Mouse (Mus musculus) fibroblast of lung, adult 2 months (primary cell): ENCODE measurements around the gene Gm11214.

Source experiments
- DNase-seq: peaks from one replicate; pipeline ENCODE4 v3.0.0-alpha.2; 2011; ENCODE audit warnings: low read depth

Gm11214 gene

DNA sequence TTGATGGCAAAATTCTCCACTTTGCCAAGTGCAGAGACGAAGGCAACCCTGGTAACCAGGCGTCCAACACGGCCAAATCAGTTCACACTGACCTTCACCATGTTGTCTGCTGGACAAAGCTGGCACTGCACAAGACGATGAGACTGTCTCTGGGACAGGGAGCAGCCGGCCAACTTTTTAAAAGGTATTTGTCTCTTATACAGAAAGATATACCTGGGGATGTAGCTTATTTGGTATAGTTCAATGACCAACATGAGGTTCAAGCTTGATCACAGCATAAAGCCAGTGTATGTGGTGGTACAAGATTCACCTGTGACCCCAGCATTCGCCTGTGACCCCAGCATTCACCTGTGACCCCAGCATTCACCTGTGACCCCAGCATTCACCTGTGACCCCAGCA lies at the start of gene Gm11214:
Gm11214 (minus strand) TSS at position 101 of the 400 bp plus-strand sequence.
- DNase-seq = no peak

DNA sequence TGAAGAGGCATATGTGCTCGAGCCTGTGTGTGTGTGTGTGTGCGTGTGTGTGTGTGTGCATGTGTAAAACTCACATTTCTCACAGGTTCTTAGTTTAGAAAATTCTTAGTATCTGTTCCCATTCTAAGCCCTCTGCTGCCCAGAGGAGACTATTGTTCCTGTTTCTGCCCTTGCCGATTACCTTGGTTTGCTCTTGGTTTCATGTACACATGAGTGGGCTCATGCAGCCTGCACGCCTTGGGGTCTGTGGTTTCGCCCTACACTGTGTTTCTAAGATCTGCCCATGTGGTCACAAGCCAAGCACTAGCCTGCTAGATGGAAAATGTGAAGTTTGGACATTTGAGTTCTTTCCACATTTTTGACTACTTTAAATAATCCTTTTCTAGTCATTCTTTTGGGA lies 48.7 kb upstream of the Gm11214 start:
- no peak for DNase-seq

- no peak for DNase-seq
Observed at GRCm38 (mm10) chr4:63710431-63711220, 47.4 kb upstream of the Gm11214 start.

- no peak for DNase-seq
Observed at GRCm38 (mm10) chr4:63706279-63706971, 43.2 kb upstream of the Gm11214 start.

DNA sequence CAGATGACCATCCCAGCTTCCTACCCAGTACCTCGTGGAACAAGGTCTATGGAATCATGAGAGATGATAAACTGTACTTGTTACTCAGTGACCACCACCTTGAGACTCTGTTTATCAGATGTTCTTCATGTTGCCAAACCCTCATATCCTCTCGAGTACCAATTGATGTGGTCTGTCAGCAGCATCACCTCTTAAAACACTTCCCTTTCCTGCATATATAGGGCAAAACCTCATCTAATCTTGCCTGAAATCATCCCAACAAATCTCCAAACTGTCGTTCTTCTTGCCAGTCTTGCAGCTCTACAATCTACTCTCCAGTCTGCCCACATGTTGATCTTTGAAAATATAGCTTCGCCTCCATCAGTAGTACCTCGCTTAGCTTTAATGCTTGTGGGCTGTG lies 41.1 kb upstream of the Gm11214 start:
- no peak for DNase-seq

DNA sequence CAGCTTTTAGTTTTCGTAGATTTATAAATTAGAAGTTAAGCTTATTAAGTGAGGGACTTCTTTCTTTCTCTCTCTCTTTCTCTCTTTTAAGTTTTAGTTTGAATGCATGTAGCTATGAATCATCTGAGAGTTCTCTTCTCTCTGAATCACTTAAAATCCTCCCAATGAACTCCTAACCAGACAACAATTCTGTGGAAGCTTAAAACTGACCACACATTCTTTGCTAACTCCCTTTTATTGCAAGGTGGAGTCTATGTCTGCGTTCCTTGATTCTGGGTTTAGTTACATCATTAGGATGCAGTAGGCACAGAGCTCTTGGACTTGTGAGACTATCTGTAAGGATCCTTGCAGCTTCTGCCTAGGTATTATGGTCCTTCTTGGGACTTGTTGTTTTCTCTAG lies 40.5 kb upstream of the Gm11214 start:
- DNase-seq = no peak

- no peak for DNase-seq
Observed at GRCm38 (mm10) chr4:63702006-63702704, 39.0 kb upstream of the Gm11214 start.

GRCm38 (mm10) chr4:63699749-63700148 lies 36.6 kb upstream of the Gm11214 start:
- DNase-seq = no peak

DNA sequence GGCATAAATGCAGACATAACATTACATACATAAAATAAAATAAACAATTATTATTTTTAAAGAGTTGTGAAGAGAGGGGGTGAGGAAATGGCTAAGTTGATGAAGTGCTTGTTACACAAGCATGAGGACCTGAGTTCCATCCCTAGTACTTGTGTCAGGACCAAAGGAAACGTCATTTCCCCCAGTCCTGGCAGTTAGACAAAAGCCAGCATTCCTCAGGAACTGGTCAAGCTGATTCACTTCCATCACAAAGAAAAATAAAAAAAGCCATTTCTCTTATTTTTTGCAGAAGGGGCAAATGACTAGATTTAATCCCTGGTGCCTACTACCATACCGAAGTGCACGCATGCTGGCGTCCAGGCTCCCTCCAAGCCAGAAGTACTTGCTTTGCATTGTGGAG lies 33.7 kb upstream of the Gm11214 start:
- no peak for DNase-seq

GRCm38 (mm10) chr4:63692351-63692750 lies 29.2 kb upstream of the Gm11214 start:
- DNase-seq = no peak

DNA sequence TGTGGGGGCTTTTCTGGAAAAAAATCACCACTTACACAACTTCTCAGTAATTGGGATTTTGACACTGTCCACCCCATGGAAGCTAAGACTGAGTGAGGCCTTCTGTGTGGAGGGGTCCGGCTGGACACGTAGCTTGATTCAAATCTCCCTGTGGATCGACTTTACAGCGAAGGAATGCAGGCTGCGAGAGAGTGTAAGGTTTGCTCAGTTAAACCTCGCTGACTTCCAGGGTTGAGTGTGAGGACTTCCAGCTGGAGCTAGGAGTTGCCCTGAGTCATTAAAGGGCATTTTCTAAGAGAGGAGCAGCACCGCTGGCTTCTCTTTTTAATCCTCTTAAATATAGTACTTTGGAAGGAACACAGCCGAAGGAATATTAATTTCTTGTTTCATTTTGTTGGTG lies 24.2 kb upstream of the Gm11214 start:
- DNase-seq = no peak

- peak; percentile 38 for DNase-seq
Observed at GRCm38 (mm10) chr4:63686157-63686556, 23.0 kb upstream of the Gm11214 start.

- DNase-seq = no peak
Observed at GRCm38 (mm10) chr4:63685253-63685525, 22.0 kb upstream of the Gm11214 start.

GRCm38 (mm10) chr4:63684412-63685252 lies 21.5 kb upstream of the Gm11214 start:
- no peak for DNase-seq

- no peak for DNase-seq
Observed at GRCm38 (mm10) chr4:63683716-63684115, 20.5 kb upstream of the Gm11214 start.

- no peak for DNase-seq
Observed at GRCm38 (mm10) chr4:63683056-63683455, 19.9 kb upstream of the Gm11214 start.

- DNase-seq = no peak
Observed at GRCm38 (mm10) chr4:63682441-63682840, 19.3 kb upstream of the Gm11214 start.

DNA sequence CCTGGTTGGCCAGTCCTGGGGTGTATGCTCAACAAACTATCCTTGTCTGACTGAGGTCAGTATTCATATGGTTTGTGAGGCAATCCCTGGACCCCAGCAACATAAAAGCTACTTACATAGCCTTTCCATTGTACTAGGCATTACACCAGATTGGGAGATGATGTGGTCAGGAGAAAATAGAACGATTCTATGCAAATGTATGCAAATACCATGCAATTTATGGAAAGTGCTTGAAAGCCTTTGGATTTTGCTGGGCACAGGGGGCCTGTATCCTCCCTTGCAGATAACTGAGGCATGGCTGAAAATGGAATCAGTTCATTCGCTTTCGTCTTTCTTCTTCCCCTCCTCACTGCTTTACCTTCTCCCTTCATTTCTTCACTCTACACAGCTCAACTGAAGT lies 18.4 kb upstream of the Gm11214 start:
- DNase-seq = no peak

DNA sequence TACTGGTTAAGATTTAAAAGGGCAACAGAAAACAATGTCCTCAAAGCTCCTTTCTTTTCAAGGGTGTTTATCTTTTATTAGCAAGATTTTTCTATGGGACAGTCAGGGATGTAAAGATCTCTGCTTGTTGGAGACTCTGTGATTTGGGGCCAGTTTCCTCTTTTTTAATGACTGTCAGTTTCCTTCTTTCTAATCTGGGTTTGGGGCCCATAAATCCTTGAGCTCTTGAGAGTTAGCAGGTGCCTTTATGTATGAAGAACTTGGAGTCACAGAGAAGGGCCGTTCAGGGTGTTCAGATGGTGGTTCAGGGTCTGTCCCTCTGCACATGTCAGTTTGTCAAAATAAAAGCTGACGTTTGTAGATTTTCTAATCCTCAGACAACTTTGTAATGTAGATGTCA lies 11.9 kb upstream of the Gm11214 start:
- DNase-seq = no peak

DNA sequence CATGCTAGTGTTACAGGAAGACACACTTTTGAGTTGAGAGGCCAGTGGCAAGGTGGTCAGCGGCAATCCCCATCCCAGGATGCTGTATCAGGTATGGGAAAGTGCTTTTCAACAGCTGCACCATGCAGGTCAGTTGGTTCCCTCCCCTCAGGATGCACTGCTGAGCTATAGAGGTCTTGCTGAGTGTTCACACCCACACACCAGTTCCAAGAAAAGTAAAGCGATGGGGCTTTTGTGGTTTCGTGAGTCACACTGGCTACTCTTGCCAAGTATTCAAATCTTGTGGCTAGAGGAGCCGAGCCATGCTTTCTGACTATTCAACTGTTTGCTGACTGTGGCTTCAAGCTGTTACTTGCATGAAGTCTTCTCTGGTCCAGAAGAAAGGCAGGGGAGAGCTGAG lies 5.1 kb upstream of the Gm11214 start:
- DNase-seq = peak; percentile 94

DNA sequence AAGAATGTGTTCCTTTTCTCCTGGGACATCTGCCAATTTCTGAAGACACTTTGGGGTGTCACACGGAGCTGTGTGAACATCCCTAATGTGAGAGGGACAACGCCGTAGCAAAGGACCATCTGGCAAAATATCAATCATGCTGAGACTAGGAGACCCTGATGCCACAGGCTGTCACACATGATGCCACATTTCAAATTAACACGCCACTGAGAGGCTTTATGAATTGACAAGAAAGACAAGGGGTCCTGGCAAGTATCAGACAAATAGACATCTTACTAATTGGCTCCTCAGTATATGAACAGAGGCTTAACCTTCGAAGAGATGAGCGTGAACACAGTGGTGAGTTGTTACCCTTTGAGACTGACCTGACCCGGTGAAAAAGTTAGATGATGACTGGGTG lies 2.6 kb upstream of the Gm11214 start:
- DNase-seq = no peak

- no peak for DNase-seq
Observed at GRCm38 (mm10) chr4:63661857-63662256, 1.3 kb downstream of the Gm11214 start.
